Mouse (Mus musculus) stomach, embryonic 15.5 days (tissue): ENCODE results near the gene Twnk. TPM values are rescaled to one million over a fixed set of nuclear protein-coding genes. Genes with fewer than 3 reads are reported as not detected.

Experiments
- ATAC-seq: fragments of 200-750 bp; cut with Nextera tagmentation; 2 replicates; pipeline ENCODE4 v1.8.0; 2017; ENCODE audit warnings: low read depth, moderate number of reproducible peaks, moderate TSS enrichment; ENCODE audit not compliant: insufficient read depth, low FRiP score
- H3K27ac ChIP-seq: fragments of 300-500 bp; sonication (generic); 2 replicates; pipeline ENCODE4 v1.5.1; 2015; ENCODE audit warnings: mild to moderate bottlenecking, inconsistent platforms
- H3K27me3 ChIP-seq: fragments of 300-500 bp; sonication (generic); replicated peaks from 2 replicates; pipeline ENCODE4 v1.6.1; 2015; ENCODE audit warnings: inconsistent platforms
- H3K36me3 ChIP-seq: fragments of 300-500 bp; sonication (generic); 2 replicates; pipeline ENCODE4 v1.6.1; 2015; ENCODE audit warnings: inconsistent platforms
- H3K4me1 ChIP-seq: fragments of 300-500 bp; sonication (generic); 2 replicates; pipeline ENCODE4 v1.6.1; 2015; ENCODE audit warnings: inconsistent platforms
- H3K4me2 ChIP-seq: fragments of 300-500 bp; sonication (generic); 2 replicates; pipeline ENCODE4 v1.6.1; 2015; ENCODE audit warnings: mild to moderate bottlenecking, inconsistent platforms
- H3K4me3 ChIP-seq: fragments of 300-500 bp; sonication (generic); replicated peaks from 2 replicates; pipeline ENCODE4 v1.5.1; 2015; ENCODE audit warnings: inconsistent platforms
- H3K9ac ChIP-seq: fragments of 300-500 bp; sonication (generic); 2 replicates; pipeline ENCODE4 v1.6.1; 2015; ENCODE audit warnings: inconsistent platforms
- H3K9me3 ChIP-seq: fragments of 300-500 bp; sonication (generic); 2 replicates; pipeline ENCODE4 v1.6.1; 2016; ENCODE audit warnings: inconsistent platforms
- WGBS: fragments of 180-500 bp; shearing (Covaris S2); methylation state at CpG from one replicate; pipeline ENCODE4 v1.1.7; 2015; 5-methylcytosine and 5-hydroxymethylcytosine counted together
- polyA plus RNA-seq: library from polyadenylated mRNA; unstranded; fragments of >200 nt; fragmentation: Nextera tagmentation; extraction: Ambion mirVana; gene quantifications from 2 replicates; pipeline ENCODE4 v1.2.1, GENCODE M21; 2015

Gene Twnk
- polyA plus RNA-seq, 1 experiment from 2014 or later: 18.3 TPM

- H3K4me2 ChIP-seq: peak overlapping the region; percentile 83
- no peaks in the 10 kb centered on the region for H3K36me3 ChIP-seq
- peak overlapping the region; percentile 65 for H3K9ac ChIP-seq
- H3K4me3 ChIP-seq: peak overlapping the region; percentile 62
- H3K27ac ChIP-seq: peak overlapping the region; percentile 98
- peak; percentile 86 for ATAC-seq
- under 1% methylated on average over 34 of the region's 34 CpGs for WGBS
- peaks cover 18% of the 10 kb centered on the region for H3K4me1 ChIP-seq
- no peaks in the 10 kb centered on the region for H3K9me3 ChIP-seq
- no peaks in the 10 kb centered on the region for H3K27me3 ChIP-seq
Observed at GRCm38 (mm10) chr19:45058113-45058839, 52.8 kb downstream of the Twnk start.

- no peaks in the 10 kb centered on the region for H3K36me3 ChIP-seq
- peak overlapping the region; percentile 62 for H3K4me3 ChIP-seq
- H3K4me2 ChIP-seq: peak overlapping the region; percentile 83
- no peak for ATAC-seq
- no peaks in the 10 kb centered on the region for H3K9me3 ChIP-seq
- 0 out of 2 replicates have a peak, but pooled peaks cover 2% of the 10 kb centered on the region for H3K27me3 ChIP-seq
- peaks cover 18% of the 10 kb centered on the region for H3K4me1 ChIP-seq
- H3K9ac ChIP-seq: peak overlapping the region; percentile 65
- 1% methylated on average over 14 of the region's 14 CpGs for WGBS
- H3K27ac ChIP-seq: peak overlapping the region; percentile 98
Observed at GRCm38 (mm10) chr19:45058841-45059240, 53.4 kb downstream of the Twnk start.

Other genes starting within 250 kb of the Twnk start
- 0.08 TPM in 1 of 2 replicates, not detected in the other for gene Pax2, start 249.6 kb upstream of the Twnk start, polyA plus RNA-seq
- 33.0 and 35.1 TPM in 2 replicates for gene Slf2, start 74.5 kb upstream of the Twnk start, polyA plus RNA-seq
- gene Sema4g, start 16.6 kb upstream of the Twnk start, polyA plus RNA-seq: 6.5 and 7.4 TPM in 2 replicates
- gene Mrpl43, start 779 bp downstream of the Twnk start, polyA plus RNA-seq: 70.4 and 71.2 TPM in 2 replicates
- 65.5 and 69.9 TPM in 2 replicates for gene Lzts2, start 8.8 kb downstream of the Twnk start, polyA plus RNA-seq
- 0.27 and 0.33 TPM in 2 replicates for gene Pdzd7, start 40.1 kb downstream of the Twnk start, polyA plus RNA-seq
- gene Sfxn3, start 41.8 kb downstream of the Twnk start, polyA plus RNA-seq: 24.3 and 24.5 TPM in 2 replicates
- 49.2 and 50.1 TPM in 2 replicates for gene Kazald1, start 69.6 kb downstream of the Twnk start, polyA plus RNA-seq
- gene Tlx1, start 145.0 kb downstream of the Twnk start, polyA plus RNA-seq: 5.4 and 6.5 TPM in 2 replicates
- 0.05 TPM in 1 of 2 replicates, not detected in the other for gene Lbx1, start 230.1 kb downstream of the Twnk start, polyA plus RNA-seq